Mouse (Mus musculus) layer of hippocampus, adult 9-10 months (tissue): ENCODE measurements at regions not wholly inside any gene's neighbourhood (a gene's known extent, or its start where the extent isn't known, plus 50 kb on each side); places are given as distances from the start of the nearest gene placed in this dataset.

ENCODE experiments used
- DNase-seq: peaks from one replicate; pipeline ENCODE4 v3.0.0; 2022; ENCODE audit warnings: low spot score

- DNase-seq = no peak
Observed at GRCm38 (mm10) chr5:43048196-43049050, 184.5 kb upstream of the Cpeb2 start.

- no peak for DNase-seq
Observed at GRCm38 (mm10) chr5:43049381-43050301, 183.3 kb upstream of the Cpeb2 start.

- DNase-seq = no peak
Observed at GRCm38 (mm10) chr5:43050961-43051517, 181.9 kb upstream of the Cpeb2 start.

GRCm38 (mm10) chr5:43052668-43053067, 180.3 kb upstream of the Cpeb2 start:
- no peak for DNase-seq

- DNase-seq = no peak
Observed at GRCm38 (mm10) chr5:43054586-43054985, 178.4 kb upstream of the Cpeb2 start.

- no peak for DNase-seq
Observed at GRCm38 (mm10) chr5:43055111-43055710, 177.8 kb upstream of the Cpeb2 start.

- DNase-seq = no peak
Observed at GRCm38 (mm10) chr5:43056486-43056885, 176.5 kb upstream of the Cpeb2 start.

- no peak for DNase-seq
Observed at GRCm38 (mm10) chr5:43061243-43061642, 171.7 kb upstream of the Cpeb2 start.

GRCm38 (mm10) chr5:43061797-43062391, 171.1 kb upstream of the Cpeb2 start:
- no peak for DNase-seq

- DNase-seq = no peak
Observed at GRCm38 (mm10) chr5:43062499-43062898, 170.5 kb upstream of the Cpeb2 start.

GRCm38 (mm10) chr5:43063386-43063785, 169.6 kb upstream of the Cpeb2 start:
- no peak for DNase-seq

- DNase-seq = no peak
Observed at GRCm38 (mm10) chr5:43071541-43071940, 161.4 kb upstream of the Cpeb2 start.

GRCm38 (mm10) chr5:43072340-43072739, 160.6 kb upstream of the Cpeb2 start:
- DNase-seq = no peak

- DNase-seq = no peak
Observed at GRCm38 (mm10) chr5:43074536-43074935, 158.4 kb upstream of the Cpeb2 start.

GRCm38 (mm10) chr5:43080252-43080651, 152.7 kb upstream of the Cpeb2 start:
- DNase-seq = no peak

- DNase-seq = no peak
Observed at GRCm38 (mm10) chr5:43081561-43082534, 151.1 kb upstream of the Cpeb2 start.

- no peak for DNase-seq
Observed at GRCm38 (mm10) chr5:43087077-43087476, 145.9 kb upstream of the Cpeb2 start.

- DNase-seq = no peak
Observed at GRCm38 (mm10) chr5:43087907-43088387, 145.0 kb upstream of the Cpeb2 start.

GRCm38 (mm10) chr5:43088650-43089397, 144.1 kb upstream of the Cpeb2 start:
- no peak for DNase-seq

- no peak for DNase-seq
Observed at GRCm38 (mm10) chr5:43089475-43089874, 143.5 kb upstream of the Cpeb2 start.
